Mouse (Mus musculus): Measurements from ENCODE around the gene Inhbc. TPM values are rescaled to one million over a fixed set of nuclear protein-coding genes. Genes with fewer than 3 reads are reported as not detected.
"Not testable (repeated sequence)": the region's sequence is repeated elsewhere in the genome, so short reads cannot be mapped to it uniquely, and the experiment has no call there.

Gene Inhbc
- total RNA-seq, 2 experiments from 2014 or later = not detected

- DNase-seq (ENCODE audit: extremely low spot score in 1 of 2, low spot score in 1 of 2) = not testable (repeated sequence)
Observed at GRCm38 (mm10) chr10:127309167-127309566, 61.1 kb downstream of the Inhbc start.

Other genes starting within 250 kb of the Inhbc start
- gene Os9, start 249.3 kb downstream of the Inhbc start, total RNA-seq (2021) = 100 to 1,000 TPM; 105 to 107 TPM
- gene B4galnt1, start 205.2 kb downstream of the Inhbc start, total RNA-seq (2021) = 100 to 1,000 TPM; 113 to 114 TPM
- 10 to 100 TPM; 10.5 to 25.1 TPM for gene Slc26a10, start 189.8 kb downstream of the Inhbc start, total RNA-seq (2021)
- gene Arhgef25, start 180.3 kb downstream of the Inhbc start, total RNA-seq (2021) = 100 to 1,000 TPM; 295 to 338 TPM
- 100 to 1,000 TPM; 210 to 243 TPM for gene Dtx3, start 174.7 kb downstream of the Inhbc start, total RNA-seq (2021)
- 10 to 100 TPM; 92.7 to 98.9 TPM for gene Pip4k2c, start 158.8 kb downstream of the Inhbc start, total RNA-seq (2021)
- gene Kif5a, start 107.1 kb downstream of the Inhbc start, total RNA-seq (2021) = 100 to 1,000 TPM; 712 to 736 TPM
- gene Dctn2, start 104.1 kb downstream of the Inhbc start, total RNA-seq (2021) = 100 to 1,000 TPM; 271 to 276 TPM
- 10 to 100 TPM; 31.8 to 53.9 TPM for gene Mbd6, start 81.4 kb downstream of the Inhbc start, total RNA-seq (2021)
- gene Mars, start 58.6 kb downstream of the Inhbc start, total RNA-seq (2021) = 10 to 100 TPM; 57.1 to 59.4 TPM
- 1 to 10 TPM in 1 of 2 experiments, under 1 TPM in 1; 0.89 to 1.1 TPM for gene Arhgap9, start 48.5 kb downstream of the Inhbc start, total RNA-seq (2021)
- 1 to 10 TPM; 2.1 to 3.3 TPM for gene Gli1, start 28.5 kb downstream of the Inhbc start, total RNA-seq (2021)
- gene Inhbe, start 16.0 kb downstream of the Inhbc start, total RNA-seq (2021) = not detected
- gene R3hdm2, start 9.9 kb upstream of the Inhbc start, total RNA-seq (2021) = 100 to 1,000 TPM; 153 to 200 TPM
- gene Stac3, start 131.3 kb upstream of the Inhbc start, total RNA-seq (2021) = 1 to 10 TPM; 2.4 to 4.6 TPM
- 1 to 10 TPM; 4.1 to 6.7 TPM for gene Ndufa4l2, start 144.5 kb upstream of the Inhbc start, total RNA-seq (2021)
- gene Shmt2, start 152.0 kb upstream of the Inhbc start, total RNA-seq (2021) = 10 to 100 TPM; 29.5 to 31.8 TPM
- gene Nxph4, start 164.1 kb upstream of the Inhbc start, total RNA-seq (2021) = 1 to 10 TPM; 1.9 to 2.1 TPM